Mouse (Mus musculus): ENCODE results near the gene Atg7.

The Atg7 gene

DNA sequence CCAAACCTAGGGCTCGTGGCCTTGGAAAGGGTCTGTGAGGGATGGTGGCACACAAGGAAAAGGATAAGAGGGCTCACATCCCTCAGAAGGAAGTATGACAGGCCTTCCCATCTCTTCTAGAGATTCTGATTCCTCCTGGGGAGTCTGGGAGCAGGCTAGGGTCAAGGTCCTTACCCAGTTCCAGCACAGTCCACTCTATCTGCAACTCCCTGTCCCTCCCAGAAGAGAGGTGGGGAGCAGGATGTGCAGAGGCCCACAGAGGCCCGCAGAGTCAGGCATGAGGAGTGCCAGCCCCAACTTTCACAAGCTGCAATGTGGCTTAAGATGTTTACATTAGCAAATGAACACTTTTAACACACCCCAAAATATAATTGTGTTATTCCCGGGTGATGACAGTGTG lies 212.7 kb downstream of the Atg7 start:
- WGBS: 72% methylated on average over 3 of the region's 3 CpGs

DNA sequence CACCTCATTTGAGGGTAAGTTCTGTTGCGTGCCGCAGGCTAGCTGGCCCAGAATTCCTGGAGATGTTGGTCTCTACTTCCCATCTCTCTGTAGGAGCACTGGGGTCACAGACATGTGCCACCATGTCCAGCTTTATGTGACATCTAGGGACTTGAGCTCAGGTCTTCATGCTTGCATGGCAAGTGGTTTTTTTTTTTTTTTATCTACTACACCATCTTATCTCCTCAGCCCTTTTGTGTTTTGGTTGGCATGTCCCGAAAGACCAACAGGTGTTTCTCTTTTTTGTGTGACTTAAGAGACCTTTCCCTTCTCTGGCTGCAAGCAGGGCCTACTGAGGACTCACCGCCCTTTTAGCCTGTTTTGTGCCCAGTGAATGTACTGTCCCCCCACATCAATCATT lies 213.6 kb downstream of the Atg7 start:
- WGBS: 86% methylated on average over 4 of the region's 4 CpGs

GRCm38 (mm10) chr6:114857996-114858721 lies 215.3 kb downstream of the Atg7 start:
- WGBS: 69% methylated on average over 3 of the region's 3 CpGs

DNA sequence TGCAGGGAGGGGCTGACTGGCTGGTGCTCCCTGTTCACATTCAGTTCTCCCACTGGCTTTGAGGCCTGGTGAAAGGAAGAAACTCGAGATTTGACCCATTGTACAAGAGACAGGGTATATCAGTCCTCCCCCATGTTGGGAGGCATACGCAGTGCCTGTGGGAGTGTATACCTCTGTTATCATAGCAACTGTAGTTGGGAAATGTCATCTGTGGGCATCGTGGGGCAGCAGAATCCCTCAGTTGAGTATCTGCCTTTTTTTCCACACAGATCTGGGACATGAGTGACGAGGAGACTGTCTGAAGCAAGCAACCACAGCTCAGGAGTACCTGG lies 215.8 kb downstream of the Atg7 start:
- WGBS: 43% methylated on average over 4 of the region's 4 CpGs

- WGBS: 57% methylated on average over 14 of the region's 14 CpGs
Observed at GRCm38 (mm10) chr6:114860677-114861568, 218.0 kb downstream of the Atg7 start.

DNA sequence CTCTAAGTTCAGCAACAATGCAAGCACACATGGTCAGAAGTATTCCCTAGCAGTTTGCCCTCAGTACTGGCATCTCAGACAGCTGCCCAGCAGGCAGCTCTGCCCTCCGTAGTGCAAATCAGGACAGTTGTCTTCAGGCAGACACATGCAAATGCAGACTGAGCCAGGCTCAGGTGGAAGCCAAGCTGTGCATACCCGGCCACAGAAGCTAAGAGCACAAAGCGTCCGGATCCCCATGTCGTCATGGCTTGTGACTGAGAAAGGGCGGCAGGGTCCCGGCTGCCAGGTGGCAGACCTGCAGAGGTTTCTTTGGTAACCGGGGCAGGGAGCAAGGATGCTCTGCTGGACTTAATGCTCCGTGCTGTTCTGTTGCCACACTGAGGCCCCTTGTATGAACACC lies 218.7 kb downstream of the Atg7 start:
- 33% methylated on average over 9 of the region's 9 CpGs for WGBS

DNA sequence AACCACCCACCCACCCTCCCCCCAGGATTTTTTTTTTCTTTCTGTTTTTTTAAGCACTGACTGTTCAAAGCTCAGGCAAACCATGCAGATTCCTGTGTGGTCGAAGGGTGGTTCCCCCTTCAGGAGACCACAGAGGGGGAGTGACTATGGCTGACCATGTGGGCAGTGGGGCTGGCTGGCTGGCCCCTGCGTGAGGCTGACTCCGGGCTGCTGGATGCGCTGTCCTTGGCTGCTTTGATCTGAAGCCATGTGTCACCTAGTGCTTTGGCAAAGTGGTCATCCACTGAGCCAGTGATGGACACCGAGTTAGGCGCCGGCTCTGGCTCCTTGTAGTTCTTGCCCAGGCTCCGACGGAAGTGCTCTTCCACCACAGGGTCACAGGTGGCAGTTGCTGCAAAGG lies 219.1 kb downstream of the Atg7 start:
- WGBS: 62% methylated on average over 9 of the region's 9 CpGs

- 81% methylated on average over 5 of the region's 5 CpGs for WGBS
Observed at GRCm38 (mm10) chr6:114863501-114863900, 220.6 kb downstream of the Atg7 start.

DNA sequence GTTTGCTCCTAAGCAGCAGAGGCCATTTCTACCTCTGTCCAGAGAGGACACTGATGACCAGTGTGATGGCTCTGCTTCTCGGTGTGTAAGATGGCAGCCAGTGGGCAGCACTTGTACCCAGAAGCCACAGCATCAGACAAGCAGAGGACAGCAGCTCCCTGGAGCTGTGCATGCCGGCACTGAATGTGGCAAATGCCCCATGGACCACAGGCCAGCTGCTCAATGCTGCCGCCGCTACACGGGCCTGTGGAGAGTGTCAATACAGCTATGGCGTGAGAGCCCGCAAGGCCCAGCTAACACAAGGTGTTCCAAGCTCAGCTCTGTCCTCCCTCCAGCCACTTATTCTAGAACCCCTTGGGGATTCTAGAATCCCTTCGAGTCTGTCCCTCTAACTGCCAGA lies 221.5 kb downstream of the Atg7 start:
- WGBS: 82% methylated on average over 8 of the region's 8 CpGs

DNA sequence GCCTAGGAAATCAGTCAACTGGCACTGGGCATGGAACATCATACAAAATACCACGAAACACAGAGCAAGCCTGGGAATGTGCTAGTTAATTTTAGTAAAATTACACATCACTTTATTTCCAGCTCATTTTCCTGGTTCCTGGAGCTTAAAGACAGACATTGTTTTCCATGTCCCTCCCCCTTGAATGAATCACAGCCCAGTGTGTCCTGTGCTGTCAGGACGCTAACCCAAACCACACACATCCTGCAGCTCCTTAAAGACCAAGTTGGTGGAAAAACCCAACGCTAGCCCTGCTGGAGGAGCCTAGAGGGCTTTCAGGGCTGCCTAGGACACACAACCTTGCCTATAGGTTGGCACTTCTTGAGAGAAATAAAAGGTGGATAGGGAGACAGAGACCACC lies 223.2 kb downstream of the Atg7 start:
- WGBS: 25% methylated on average over 3 of the region's 3 CpGs

DNA sequence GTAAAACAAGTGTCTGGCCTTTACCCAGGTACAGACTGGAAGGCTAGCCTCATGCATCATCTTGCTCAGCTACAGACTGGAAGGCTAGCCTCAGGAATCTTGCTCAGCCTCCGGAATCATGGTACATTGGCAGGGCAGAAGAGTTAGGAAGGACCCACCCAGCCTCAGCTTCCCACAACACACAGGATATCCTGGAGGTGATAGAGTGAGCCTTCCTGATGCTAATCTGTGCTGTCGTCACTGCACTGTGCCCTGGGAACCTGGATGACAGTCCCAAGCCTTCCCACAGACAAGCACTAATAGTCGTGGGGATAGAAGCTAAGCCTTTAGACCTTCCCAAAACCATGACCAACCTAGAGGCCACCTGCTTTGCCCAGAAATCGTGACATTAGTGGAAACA lies 223.7 kb downstream of the Atg7 start:
- 74% methylated on average over 4 of the region's 4 CpGs for WGBS

DNA sequence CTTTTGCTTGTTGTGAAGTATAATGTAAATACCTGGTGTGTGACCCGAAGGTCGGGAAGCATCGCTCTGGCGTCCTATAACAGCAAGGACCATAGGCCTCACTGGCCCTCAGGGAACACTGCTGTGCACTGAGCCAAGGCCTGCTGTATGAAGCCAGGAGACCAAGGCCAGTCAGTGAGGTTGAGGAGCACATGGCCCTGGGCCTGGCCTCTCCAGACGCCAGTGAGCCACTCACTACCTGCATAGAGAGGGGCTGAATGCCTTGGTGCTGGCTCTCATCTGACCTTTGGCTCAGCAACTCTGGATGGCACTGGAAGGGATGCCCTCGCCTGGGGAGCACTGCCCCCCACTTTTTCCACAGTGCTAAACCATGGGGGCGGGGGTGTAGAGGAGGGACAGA lies 225.8 kb downstream of the Atg7 start:
- WGBS: 81% methylated on average over 7 of the region's 7 CpGs

- WGBS: 72% methylated on average over 6 of the region's 6 CpGs
Observed at GRCm38 (mm10) chr6:114869501-114870076, 226.7 kb downstream of the Atg7 start.

DNA sequence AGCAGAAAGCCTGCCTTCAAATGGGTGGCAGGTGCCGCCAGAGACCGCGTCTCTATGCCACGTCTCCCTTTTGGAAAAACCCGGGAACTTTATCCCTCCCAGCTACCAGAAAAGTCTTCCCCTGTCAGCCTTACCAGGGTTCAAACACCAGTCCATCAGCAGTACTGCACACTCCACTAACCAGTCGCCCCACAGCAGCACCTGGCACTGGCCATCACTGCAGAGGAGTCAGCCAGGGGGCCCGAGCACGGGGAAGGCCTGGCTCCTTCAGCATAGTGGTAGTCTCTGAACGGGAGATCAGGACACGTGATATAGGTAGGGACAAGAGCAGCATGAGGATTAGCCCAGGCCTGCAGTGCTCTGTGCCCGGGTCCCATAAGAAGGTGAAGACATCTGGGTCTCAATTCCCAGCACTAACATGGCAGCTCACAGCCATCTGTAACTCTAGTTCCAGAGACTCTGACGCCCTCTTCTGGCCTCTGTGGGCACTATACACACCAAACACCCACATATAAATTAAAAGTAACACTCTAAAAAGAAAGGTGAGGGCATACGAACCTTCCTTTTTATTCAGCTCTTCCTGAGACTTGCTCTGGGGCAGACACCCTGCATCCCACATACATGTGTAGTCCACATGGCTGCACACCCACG lies 228.2 kb downstream of the Atg7 start:
- WGBS: 83% methylated on average over 14 of the region's 14 CpGs

GRCm38 (mm10) chr6:114873808-114874137 lies 230.9 kb downstream of the Atg7 start:
- WGBS: 34% methylated on average over 3 of the region's 3 CpGs

DNA sequence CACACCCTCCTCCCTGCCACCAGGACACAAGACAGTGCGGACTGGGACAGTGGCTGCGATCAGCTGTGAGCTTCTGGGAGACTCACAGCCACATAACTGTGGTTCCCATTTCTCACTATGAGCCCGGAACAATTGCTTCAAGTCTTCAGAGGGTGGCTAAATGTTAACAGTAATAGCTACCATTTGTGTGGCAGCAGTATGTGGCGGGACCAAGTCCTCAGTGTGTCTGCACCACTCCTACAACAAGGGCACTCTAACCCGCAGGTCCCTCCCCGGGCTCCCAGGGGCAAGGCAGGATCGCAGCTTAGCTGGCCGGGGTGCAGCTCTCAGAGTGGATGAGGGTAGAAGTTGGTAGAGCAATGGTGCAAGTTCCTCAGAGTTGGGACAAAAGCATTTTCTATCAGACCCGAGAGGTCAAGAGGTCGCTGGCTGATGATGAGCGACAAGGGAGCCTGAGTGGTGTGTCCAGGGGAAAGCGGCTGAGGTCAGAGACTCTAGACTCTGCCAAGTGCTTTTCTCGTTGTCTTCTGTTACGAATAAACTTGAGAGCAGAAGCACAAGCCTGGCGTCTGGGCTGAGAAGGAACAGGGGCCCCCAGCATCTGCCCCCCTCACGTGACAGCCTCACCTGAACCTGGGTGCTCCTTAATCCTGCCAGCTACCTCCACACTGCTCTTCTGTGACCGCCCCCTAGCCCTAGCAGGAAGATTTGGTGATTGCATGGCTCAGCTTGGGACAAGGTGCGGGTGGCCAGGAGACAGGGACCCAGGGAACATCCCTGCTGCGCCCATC lies 231.4 kb downstream of the Atg7 start:
- WGBS: 12% methylated on average over 19 of the region's 19 CpGs

DNA sequence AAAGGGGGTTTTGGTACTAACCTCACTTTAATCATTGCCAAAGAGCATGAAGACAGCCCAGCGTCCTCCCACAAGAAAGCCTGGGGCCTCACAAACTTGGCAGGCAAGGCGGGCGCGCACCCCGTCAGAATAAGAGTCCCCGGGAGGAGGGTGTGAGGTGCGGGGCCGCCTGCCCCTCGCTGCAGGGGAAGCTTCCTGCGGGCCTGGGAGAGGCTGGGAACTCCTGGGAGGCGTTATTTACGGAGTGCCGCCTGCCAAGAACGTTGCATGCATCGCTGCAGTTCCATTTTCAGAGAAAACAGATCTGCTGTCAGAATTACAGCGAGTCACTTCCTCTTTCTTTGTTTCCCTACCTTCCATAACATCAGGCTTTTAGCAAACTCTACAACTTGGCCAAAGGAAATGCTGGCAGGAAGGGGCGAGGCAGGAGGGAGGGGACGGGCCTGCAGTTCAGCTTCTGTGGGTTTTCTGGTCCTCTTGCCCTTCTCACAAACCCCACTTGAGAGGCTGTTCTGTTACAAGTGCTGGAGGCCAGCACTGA lies 232.2 kb downstream of the Atg7 start:
- WGBS: 3% methylated on average over 18 of the region's 18 CpGs

DNA sequence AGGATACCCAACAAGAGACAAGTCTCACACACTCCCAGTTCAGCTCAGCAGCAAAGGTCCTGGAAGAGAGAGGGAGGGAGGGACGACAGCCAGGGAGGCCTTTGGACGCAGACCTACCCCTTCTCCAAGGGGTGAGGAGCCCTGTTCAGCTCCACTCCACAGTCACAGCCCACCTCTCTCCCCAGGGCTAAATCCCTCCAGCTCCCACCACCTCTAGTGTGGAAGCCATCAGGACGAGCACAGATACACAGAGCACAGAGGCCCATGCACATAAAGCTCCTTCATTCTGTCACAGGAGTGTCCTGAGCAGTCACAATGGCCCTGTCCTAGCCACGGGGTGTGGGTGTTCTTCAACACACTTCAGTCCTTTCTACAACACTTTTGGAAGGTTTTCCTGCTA lies 233.1 kb downstream of the Atg7 start:
- WGBS: 27% methylated on average over 4 of the region's 4 CpGs

DNA sequence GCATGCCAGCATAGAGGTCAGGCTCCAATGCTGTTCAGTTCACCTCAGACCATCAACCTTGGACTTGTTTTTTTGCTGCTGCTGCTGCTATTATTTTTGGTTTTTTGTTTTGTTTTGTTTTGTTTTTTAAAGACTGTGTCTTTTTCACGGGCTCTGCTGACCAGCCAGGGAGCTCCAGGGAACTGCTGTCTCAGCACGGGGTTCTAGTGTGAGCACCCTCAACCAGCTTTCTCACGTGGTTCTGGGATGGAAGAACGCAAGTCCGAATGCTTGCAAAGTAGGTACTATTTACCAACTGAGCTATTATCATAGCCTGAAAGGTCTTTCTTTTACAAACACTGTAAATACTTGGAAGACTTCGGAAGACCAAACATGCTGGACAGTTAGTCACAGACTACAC lies 233.6 kb downstream of the Atg7 start:
- WGBS: 41% methylated on average over 6 of the region's 6 CpGs

- 76% methylated on average over 19 of the region's 19 CpGs for WGBS
Observed at GRCm38 (mm10) chr6:114878841-114879520, 236.1 kb downstream of the Atg7 start.

GRCm38 (mm10) chr6:114880798-114881197 lies 237.9 kb downstream of the Atg7 start:
- WGBS: 61% methylated on average over 4 of the region's 4 CpGs
